Mouse (Mus musculus) spleen, postnatal 36 days (tissue): ENCODE data around the gene Pola2.

Experiments used
- DNase-seq, 2 experiments: peaks; one replicate each; pipeline ENCODE4 v3.0.0; 2022; ENCODE audit warnings: low spot score in 2 of 2, mixed read lengths in 1 of 2

Gene Pola2

DNA sequence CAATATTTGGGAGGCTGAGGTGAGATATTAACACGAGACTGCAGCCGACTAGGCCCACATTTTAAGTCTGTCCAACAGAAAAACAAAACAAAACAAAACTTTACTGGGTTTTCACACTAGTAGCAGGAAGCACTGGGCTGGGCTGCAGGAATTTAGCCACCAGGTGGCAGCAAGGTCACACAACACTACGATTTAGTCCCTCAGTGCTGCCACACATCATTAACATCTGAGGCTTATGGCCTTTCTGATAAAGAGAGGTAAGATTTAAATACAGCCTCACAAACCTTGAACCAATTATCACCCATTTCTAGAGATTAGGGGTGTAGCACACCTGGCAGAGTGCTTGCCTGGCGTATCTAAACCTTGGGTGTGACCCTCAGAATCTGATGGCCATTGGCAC is 1.3 kb upstream of the Pola2 start:
- peak; percentile 67 to 77 for DNase-seq

DNA sequence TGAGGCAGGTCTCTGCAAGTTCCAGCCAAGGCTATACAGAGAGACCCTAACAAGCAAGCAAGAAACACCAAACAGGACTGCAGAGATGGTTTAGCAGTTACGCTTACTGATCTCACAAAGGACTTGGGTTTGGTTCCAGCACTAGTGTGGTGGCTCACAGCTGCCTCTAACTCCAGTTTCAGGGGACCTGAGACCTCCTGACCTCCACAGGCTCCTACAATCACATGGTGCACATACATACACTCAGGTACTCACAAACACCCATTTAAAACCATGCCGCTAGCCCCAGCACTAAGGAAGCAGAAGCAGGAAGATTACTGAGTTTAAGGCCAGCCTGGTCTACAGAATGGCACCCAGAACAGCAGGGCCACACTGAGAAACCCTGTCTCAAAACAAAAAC is 802 bp upstream of the Pola2 start:
- no peak for DNase-seq

DNA sequence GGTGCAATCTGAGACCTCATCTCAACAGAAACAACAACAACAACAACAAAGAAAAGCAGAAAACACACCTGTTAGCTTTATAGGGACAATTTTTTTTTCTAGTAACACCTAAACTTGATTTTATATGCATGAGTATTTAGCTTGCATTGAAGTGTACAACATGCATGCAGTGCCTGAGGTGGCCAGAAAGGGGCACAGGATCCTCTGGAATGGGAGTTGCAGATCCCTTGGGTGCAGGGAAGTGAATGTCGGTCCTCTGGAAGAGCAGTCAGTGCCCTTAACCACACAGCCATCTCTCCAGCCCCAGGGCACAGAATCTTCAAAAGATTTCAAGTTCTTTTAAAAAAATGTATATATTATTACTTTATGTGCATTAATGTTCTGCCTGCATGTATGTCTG is 1.4 kb downstream of the Pola2 start:
- no peak for DNase-seq

DNA sequence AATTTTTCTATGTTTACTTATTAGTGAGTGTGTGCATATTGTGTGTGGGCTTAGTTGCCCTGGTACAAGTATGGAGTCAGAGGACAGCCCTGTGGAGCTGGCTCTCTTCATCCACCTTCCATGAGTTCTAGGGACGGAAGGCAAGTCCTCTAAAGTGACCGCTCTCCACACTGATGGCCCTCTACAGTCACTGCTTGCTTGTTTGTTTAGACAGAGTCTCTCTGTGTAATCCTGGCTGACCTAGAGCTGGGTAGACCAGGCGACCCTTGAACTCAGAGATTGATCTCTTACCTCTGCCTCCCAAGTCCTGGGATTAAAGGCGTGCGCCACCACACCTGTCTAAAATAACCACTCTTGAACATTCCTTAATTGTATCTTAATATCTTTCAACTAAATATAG is 6.6 kb downstream of the Pola2 start:
- no peak for DNase-seq

DNA sequence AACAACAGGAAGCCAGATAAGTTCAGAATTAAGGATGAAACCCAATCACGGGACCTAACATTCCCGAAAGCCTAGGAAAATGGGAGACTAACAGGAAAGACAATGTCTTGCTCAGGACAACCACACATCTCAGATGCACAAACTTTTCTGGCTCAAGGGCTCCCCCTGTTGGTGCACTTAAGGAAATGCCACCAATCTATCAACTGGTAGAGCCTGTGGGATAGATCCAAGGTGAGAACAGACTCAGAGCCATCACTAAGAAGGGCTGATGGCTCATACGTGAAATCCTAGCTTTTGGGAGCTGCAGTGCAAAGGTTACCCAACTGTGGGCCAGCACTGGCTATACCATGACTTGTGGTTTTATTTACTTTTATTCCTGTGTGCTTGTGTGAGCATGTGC is 7.3 kb downstream of the Pola2 start:
- peak; percentile 52 to 70 for DNase-seq

DNA sequence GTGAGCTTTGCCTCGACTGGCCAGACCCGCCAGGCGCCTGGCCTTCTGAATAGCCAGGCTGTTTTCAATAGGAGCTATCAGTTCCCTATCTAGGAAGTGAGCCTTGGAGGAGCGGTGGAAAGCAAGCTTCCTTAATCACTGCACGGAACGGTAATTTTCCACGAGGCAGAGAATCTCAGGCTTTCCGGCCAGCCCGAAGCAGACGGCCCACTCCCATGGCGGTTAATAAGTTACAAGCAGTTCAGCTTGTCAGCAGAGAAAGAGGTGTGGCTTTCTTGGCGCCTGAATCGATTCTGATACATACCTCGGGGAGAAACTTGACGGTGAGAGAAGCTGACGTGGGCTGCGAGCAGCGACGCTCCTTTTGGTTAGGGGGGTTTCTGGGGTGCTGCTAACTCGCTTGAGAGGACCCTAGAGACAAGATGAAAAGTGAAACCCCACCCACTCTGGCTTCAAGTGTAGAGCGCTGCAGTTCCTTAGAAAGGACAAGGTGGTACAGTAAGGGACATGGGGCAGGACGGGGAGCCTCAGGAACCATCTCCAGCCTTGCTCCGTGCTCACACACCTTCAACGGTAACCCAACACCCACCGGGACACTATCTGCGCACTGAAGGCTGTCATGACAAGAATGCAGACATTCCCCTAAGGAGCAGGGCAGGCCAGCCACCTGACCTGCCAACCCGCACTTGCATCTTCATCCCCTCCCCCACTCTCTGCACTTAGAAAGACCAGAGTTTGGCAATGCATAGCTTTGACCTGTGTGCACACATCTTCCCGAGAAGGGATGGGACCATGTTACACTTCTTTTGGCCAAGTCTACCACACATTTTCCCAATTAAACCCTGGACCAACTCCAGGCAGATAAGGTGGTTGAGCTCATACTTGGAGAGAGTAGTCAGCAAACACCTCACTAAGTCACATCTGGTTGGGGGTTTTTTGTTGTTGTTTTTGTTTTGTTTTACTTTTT is 8.0 kb downstream of the Pola2 start:
- DNase-seq = no peak

DNA sequence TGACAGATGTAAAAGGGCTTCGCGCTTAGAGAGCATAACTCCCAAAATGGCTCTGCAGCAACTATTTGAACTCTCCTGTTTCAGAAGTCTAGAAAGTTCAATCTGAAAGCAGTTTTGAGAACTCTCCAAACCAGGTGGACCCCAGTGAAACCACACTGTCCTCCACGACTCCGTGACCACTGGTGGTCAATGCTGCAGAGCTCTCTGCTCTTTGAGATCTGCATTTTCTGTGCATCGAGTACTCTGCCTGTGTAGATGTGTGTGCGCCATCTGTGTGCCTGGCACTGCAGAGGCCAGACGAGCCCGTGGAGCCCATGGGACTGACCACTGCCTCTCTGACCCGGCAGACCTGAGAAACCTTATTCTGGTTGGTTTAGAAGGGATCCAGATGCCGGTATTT is 9.1 kb downstream of the Pola2 start:
- DNase-seq = no peak

DNA sequence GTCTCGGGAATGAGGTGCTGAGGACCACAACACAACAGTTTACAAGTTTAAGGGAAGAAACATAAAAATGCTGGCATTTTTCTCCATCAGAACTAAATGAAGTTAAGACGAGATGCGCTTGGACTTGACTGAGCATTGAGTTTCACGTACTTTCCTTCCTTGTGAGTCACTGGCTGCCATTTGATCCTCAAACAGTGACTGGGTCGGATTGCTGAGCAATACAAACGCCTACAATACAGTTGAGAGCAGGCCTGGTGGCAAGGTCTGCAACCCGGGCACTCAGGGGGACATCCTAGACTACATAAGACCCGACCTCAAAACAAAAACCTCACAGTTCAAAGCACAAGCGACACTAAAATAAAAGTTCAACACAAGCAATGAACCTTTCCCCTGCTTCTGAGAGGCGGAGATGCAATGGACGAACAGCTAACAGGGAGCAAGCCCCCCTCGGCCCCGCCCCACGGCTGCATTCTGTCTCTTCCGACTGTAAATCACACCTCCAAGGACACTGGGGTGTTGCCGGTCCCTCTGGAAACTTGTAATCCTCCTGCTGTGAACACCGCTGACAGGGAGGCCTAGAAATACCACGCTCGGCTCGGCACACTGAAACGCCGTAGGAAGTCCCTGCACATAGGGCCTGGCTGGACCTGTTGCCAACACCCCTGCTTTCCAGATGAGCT is 9.8 kb downstream of the Pola2 start:
- DNase-seq = no peak

DNA sequence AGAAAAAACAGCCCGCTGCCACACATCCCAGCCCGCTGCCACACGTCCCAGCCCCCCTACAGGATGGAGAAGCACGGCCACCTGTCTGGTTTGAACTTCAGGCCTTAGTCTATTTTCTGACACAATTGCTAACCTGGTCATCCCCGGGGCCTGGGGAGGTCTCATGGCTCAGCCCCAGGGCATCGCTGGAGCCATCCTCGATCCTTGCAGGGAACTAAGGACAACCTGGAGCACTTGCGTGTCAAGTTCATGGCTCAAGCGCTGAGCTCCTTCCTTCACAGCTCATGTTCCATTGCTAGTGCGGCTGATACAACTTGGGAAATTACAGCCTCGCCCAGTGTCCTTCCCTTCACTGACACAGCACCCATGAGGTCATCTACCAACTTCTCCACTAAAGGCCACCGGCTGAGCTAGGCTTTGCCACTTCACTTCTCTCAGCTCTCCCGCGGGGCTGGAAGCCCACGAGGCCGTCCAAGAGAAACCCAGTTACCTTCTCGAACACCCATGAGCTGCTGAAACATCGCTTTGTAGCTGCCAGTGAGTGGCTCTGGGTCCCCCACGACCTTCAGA is 10.7 kb downstream of the Pola2 start:
- no peak for DNase-seq

DNA sequence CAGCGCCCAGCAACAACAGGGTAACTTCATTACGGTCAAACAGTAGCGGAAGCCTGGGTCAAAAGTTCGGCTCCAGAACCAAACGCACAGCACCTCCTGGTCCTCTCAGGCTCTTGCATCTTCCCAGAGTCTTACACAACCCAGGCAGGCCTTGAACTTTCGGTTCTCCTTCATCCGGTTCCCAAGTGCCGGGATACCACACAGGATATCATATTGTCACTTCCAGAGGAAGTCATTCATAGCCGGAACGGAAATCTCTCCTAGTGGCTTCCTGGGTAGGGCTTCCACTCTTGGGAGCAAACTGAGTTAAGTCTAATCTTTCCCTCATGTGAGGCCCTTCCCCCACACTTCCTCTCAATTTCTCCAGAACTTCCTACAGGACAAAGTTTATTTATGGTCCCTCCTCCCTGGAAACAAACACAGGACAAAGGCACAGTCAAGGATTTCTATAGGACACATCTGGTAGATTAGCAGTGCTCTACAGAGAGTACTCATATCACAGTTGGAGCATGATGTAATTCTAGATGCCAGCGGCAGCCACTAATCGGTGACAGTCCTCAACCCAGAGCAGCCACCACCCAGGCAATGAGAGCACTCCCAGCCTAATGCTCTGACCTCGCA is 11.8 kb downstream of the Pola2 start:
- no peak for DNase-seq

DNA sequence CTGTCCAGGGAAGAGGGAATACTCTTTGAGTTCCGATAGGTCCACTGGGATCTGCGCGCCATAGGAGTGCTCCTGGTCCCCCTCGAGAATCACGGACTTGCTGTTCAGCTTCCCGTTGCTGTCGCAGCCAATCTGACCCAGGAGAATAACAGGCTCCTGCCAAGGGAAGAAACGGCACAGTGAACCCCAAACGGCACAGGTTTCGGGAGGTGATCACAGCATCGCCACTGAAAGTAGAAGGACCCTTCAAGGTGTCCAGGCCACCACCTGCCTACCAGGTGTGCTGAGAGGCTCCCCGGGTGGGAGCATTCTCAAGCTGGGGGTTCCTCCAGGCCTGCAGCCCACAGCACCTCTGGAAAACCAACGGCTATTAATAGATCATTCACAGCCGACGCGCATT is 12.4 kb downstream of the Pola2 start:
- DNase-seq = no peak

DNA sequence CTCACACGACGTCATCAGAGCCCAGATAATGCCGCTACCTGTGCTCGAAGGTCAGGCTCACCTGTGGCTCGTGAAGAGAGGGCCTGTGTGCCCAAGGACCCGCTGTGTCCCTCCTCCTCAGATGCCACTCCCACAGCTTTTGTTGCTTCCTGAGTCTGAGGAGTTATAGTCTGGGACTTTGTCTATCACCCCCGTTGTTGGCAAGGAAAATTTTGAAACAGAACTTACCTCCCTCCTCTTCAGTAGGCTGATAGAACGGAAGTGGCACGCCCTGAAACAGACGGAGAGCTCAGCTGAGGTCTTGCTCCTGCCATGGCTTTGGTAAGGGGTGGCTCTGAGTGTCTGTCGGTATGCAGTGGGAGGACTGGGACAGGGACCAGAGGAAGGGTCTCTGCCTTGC is 13.8 kb downstream of the Pola2 start:
- DNase-seq = no peak

DNA sequence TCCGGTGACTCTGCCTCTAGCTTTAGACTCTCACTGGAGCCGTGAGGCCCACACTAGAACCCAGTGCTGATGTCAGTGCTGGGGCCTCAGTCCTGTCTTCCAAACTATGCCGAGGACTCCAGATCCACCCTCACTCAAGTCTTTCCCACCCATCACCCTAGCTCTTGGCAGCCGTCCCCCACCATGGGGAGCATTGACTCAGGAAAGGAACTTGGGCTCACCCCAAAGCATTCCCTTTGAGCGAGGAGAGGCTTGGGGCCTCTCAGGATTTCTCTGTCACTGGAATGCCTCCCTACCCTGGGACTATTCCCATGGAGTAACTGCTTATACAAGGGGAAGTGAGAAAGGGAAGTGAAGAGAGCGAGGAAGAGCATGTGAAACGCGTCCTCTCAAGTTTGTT is 18.1 kb downstream of the Pola2 start:
- DNase-seq = no peak

DNA sequence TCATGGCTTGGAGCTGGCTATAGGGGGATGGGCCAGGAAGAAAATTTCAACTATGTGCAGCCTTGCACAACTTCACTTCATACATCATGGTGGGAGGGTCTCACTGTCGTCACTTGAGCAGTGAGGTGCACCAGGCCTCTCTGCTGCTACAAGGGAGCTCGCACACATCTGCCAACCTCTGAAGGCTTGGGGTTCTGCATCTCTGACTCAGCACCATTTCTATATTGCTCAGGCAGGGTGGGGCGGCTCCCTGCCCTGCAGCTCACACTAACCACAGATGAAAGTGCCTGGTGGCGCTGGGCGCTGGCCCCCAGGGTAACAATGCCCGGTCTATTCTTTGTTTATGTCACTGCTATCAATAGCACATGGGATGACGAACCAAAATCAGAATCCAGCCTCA is 19.0 kb downstream of the Pola2 start:
- DNase-seq = no peak

DNA sequence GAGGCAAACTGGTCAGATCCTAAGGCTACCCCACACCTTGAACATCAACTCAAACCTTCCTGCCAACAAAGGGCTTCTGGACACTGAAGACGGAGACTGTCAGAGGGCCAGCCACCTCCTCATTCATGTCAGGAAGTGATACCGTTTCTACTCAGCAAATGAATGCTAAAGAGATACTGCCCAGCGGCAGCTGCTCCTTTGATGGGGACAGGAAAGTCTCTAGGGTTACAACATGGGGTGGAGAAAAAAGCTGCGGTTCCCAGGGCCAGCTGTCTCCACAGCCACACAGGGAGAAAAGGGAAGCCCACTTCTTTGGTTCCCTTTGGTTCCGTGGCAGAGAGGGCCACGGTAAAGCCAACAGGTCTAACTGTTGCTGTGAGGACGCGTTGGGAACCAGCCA is 19.9 kb downstream of the Pola2 start:
- DNase-seq = no peak

DNA sequence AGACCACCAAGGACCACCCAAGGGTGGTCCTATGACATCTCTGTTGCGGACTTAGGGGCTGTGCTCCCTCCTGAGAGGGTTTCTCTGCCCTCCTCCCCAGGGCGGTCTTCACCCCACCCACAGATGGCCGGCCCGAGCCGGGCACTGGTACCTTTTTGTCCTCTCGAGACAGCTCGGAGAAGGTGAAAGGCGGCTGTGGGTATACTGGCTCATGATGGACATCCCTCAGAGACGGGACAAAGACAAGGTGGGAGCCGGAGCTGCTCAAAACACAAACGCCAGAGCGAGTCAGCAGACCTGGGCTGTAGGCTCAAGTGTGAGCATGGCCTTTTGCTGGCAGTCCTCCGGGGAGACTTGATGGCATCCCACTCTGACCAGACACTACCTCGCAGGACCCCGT is 20.6 kb downstream of the Pola2 start:
- DNase-seq = no peak

DNA sequence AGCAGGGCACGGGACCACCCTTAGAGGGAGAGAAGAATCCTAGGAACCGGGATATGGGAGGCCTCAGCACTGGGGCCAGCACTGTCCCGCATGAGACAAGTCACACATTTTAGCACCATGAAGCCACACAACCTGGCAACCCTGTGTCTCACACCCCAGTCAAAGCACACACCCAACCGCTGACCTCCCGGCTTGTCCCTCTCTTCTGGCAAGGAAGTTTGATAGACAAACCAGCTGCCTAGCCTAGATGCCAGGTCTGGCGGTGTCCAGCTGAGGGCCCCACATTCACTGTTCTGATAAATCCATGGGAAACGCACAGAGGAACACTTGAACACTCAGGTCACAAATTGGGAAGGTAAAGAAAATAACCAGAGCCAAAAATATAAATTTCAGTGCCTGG is 21.4 kb downstream of the Pola2 start:
- DNase-seq = no peak

DNA sequence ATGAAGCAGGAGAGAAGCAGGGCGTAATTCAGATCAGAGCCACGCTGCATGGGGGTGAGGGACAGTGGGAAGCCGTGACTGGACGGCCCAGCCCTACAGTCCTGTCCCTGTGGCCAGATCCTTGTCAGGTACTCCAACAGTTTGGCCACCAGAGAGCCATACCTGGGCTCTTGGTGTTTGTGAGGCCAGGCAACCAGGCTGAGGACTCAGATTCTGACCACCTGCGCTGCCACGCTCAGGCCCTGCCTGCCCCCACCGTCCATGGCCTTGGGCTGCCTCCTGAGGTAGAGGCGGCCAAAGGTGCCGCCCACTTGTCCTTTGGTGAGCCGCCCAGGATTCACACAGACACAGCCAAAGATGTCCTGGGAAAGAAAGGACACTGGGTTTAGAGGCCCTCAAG is 23.3 kb downstream of the Pola2 start:
- no peak for DNase-seq

DNA sequence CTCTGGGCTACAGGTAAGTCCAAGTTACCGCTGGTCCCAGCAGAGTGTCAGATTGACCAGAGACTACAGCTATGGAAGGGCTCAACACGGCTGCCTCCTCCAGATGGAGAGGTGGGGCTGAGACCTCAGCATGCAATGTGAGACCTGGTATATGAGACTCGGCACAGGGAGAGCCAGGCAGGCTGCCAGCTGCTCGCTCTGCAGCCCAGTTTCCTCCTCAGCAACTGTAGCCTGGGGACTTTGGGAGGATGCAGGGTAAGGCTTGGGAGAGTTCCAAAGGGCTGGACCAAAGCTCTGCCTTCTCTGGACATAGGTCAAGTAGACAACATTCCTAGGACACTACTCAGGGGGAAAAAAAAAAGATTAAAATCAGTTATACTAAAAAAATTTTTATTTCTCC is 23.8 kb downstream of the Pola2 start:
- no peak for DNase-seq

DNA sequence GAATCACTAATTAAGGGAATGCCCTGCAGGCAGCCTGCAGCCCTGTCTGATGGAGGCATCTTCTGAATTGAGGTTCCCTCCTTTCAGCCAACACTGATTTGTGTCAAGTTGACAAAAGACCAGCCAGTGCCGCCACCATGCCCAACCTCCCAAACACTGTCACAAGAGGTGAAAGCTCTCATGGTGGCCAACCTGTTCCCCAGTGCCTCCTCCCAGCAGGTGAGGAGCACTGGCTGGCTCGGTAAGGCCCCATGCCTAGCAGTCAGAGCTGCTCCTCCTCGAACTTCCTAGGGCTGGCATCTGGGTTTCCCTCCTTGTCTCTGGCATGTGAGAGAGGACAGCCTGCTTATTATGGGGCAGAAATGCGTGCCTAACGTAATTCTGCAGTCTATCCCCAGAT is 24.3 kb downstream of the Pola2 start:
- no peak for DNase-seq

DNA sequence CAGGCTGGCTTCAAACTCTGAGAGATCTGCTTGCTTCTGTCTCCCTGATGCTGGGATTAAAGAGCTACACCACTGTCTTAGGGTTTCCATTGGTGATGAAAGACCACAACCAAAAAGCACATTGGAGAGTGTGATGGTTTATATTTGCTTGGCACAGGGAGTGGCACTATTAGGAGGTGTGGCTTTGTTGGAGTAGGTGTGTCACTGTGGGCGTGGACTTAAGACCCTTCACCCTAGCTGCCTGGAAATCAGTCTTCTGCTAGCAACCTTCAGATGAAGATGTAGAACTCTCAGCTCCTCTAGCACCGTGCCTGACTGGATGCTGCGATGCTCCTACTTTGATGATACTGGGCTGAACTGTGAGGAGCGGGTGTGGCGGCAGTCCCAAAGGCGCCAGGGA is 25.5 kb downstream of the Pola2 start:
- no peak for DNase-seq

DNA sequence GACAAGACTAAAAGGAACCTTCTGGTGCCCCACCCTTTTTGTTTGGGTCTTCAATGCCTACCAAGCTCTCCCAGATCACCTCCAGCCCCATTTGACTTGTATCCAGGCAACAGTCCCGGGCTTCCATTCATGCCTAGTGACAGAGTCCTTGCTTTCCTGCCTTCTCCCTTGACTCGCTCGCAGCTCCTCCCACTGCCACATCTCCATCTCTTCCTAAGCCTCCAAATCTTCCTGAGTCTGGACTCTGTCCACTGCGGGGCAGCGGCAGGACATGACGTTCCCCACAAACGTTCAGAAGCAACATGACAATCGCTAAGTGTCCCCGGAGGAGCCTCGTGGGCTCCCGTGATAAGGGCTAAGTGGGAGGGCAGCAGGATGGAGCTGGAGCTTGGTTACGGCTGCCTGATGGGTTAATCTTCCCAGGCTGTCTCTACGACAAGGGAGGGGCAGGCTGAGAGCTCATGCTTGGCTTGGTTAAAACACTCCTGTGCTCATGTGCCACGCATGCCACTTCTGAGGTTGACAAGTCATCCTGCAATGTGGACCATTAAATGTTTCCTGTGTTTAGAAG is 26.1 kb downstream of the Pola2 start:
- DNase-seq = no peak
